Mouse (Mus musculus) layer of hippocampus, adult 2 months (tissue): ENCODE measurements at regions not wholly inside any gene's neighbourhood (a gene's known extent, or its start where the extent isn't known, plus 50 kb on each side); places are given as distances from the start of the nearest gene placed in this dataset.

Source experiments
- DNase-seq, 2 experiments: peaks; one replicate each; pipeline ENCODE4 v3.0.0; 2022; ENCODE audit warnings: low spot score in 2 of 2
- H3K27ac ChIP-seq: fragments of 200-600 bp; 2 replicates; pipeline ENCODE4 v1.8.1; 2022
- H3K4me3 ChIP-seq: fragments of 200-600 bp; 2 replicates; pipeline ENCODE4 v1.8.1; 2022; ENCODE audit warnings: mild to moderate bottlenecking
- CTCF ChIP-seq: fragments of 200-600 bp; conservative IDR thresholded peaks from 2 replicates; pipeline ENCODE4 v1.8.1; 2022; ENCODE audit warnings: antibody characterized with exemption, mild to moderate bottlenecking, moderate library complexity

GRCm38 (mm10) chr10:31009128-31009954 lies 166.7 kb upstream of the Hey2 start:
- DNase-seq = no peak
- no peak overlapping the region for H3K27ac ChIP-seq

GRCm38 (mm10) chr10:30998163-30998944 lies 155.8 kb upstream of the Hey2 start:
- Histone ChIP-seq H3K4me3 (no peak overlapping the region), H3K27ac (no peak overlapping the region)
- DNase-seq = no peak
- TF ChIP-seq CTCF = no peak

More at GRCm38 (mm10) chr10:31009128-31009954, 166.7 kb upstream of the Hey2 start:
- no peak overlapping the region for H3K4me3 ChIP-seq
- TF ChIP-seq CTCF = no peak

- no peak for TF ChIP-seq CTCF
- no peak overlapping the region for H3K4me3 ChIP-seq
- no peak for DNase-seq
- H3K27ac ChIP-seq = no peak overlapping the region
Observed at GRCm38 (mm10) chr10:30992167-30992566, 149.6 kb upstream of the Hey2 start.

GRCm38 (mm10) chr10:30980279-30980968 lies 137.8 kb upstream of the Hey2 start:
- no peak for TF ChIP-seq CTCF
- Histone ChIP-seq H3K27ac (no peak overlapping the region), H3K4me3 (peak overlapping the region; percentile 30)
- no peak for DNase-seq

- DNase-seq = no peak
- Histone ChIP-seq H3K4me3 (peak overlapping the region; percentile 30), H3K27ac (no peak overlapping the region)
- no peak for TF ChIP-seq CTCF
Observed at GRCm38 (mm10) chr10:30979766-30980165, 137.2 kb upstream of the Hey2 start.

GRCm38 (mm10) chr10:30966176-30966575 lies 123.6 kb upstream of the Hey2 start:
- Histone ChIP-seq H3K4me3 (no peak overlapping the region), H3K27ac (no peak overlapping the region)
- no peak for TF ChIP-seq CTCF
- DNase-seq = no peak

GRCm38 (mm10) chr10:30953825-30954224 lies 111.2 kb upstream of the Hey2 start:
- no peak for TF ChIP-seq CTCF
- no peak for DNase-seq
- H3K27ac ChIP-seq = no peak overlapping the region
- H3K4me3 ChIP-seq = no peak overlapping the region

GRCm38 (mm10) chr10:30952410-30952809 lies 109.8 kb upstream of the Hey2 start:
- no peak overlapping the region for H3K27ac ChIP-seq

GRCm38 (mm10) chr10:30946601-30947000 lies 104.0 kb upstream of the Hey2 start:
- DNase-seq = no peak
- no peak for TF ChIP-seq CTCF
- no peak overlapping the region for H3K27ac ChIP-seq
- no peak overlapping the region for H3K4me3 ChIP-seq

More at GRCm38 (mm10) chr10:30952410-30952809, 109.8 kb upstream of the Hey2 start:
- TF ChIP-seq CTCF = no peak
- no peak for DNase-seq
- H3K4me3 ChIP-seq = no peak overlapping the region

GRCm38 (mm10) chr10:30918322-30918988 lies 75.9 kb upstream of the Hey2 start:
- H3K4me3 ChIP-seq = no peak overlapping the region
- DNase-seq = no peak
- H3K27ac ChIP-seq = no peak overlapping the region
- no peak for TF ChIP-seq CTCF

GRCm38 (mm10) chr10:30893771-30894170 lies 51.2 kb upstream of the Hey2 start:
- TF ChIP-seq CTCF = no peak
- no peak for DNase-seq
- Histone ChIP-seq H3K4me3 (no peak overlapping the region), H3K27ac (no peak overlapping the region)
